Mouse (Mus musculus) heart, postnatal 0 days (tissue): Measurements from ENCODE around the gene Plekhh1. TPM values are rescaled to one million over a fixed set of nuclear protein-coding genes. Genes with fewer than 3 reads are reported as not detected.

Experiments
- ATAC-seq: fragments of 200-750 bp; cut with Nextera tagmentation; 2 replicates; pipeline ENCODE4 v1.8.0; 2017; ENCODE audit warnings: low read depth, moderate number of reproducible peaks, moderate library complexity; ENCODE audit not compliant: insufficient read depth
- DNase-seq: peaks from one replicate; pipeline ENCODE4 v3.0.0-alpha.2; 2016; ENCODE audit warnings: low spot score
- H3K27ac ChIP-seq: fragments of 300-500 bp; sonication (generic); 2 replicates; pipeline ENCODE4 v1.5.1; 2014; ENCODE audit warnings: low read depth, mild to moderate bottlenecking
- H3K27me3 ChIP-seq: fragments of 300-500 bp; sonication (generic); 2 replicates; pipeline ENCODE4 v1.6.1; 2014; ENCODE audit warnings: low read length, mixed read lengths; ENCODE audit not compliant: control insufficient read depth, insufficient read depth
- H3K36me3 ChIP-seq: fragments of 300-500 bp; sonication (generic); replicated peaks from 2 replicates; pipeline ENCODE4 v1.6.1; 2014; ENCODE audit warnings: low read length, mixed read lengths; ENCODE audit not compliant: control insufficient read depth, insufficient read depth
- H3K4me1 ChIP-seq: fragments of 300-500 bp; sonication (generic); 2 replicates; pipeline ENCODE4 v1.6.1; 2014; ENCODE audit warnings: antibody characterized with exemption; ENCODE audit not compliant: control insufficient read depth, insufficient read depth
- H3K4me2 ChIP-seq: fragments of 300-500 bp; sonication (generic); 2 replicates; pipeline ENCODE4 v1.6.1; 2014; ENCODE audit warnings: low read depth, mild to moderate bottlenecking, low read length, moderate library complexity
- H3K4me3 ChIP-seq: fragments of 300-500 bp; sonication (generic); 2 replicates; pipeline ENCODE4 v1.5.1; 2014; ENCODE audit warnings: low read depth, low read length
- H3K9ac ChIP-seq: fragments of 300-500 bp; sonication (generic); replicated peaks from 2 replicates; pipeline ENCODE4 v1.6.1; 2014; ENCODE audit warnings: low read depth, low read length, mixed read lengths
- H3K9me3 ChIP-seq: fragments of 300-500 bp; sonication (generic); replicated peaks from 2 replicates; pipeline ENCODE4 v1.6.1; 2016; ENCODE audit warnings: low read length; ENCODE audit not compliant: control insufficient read depth
- CTCF ChIP-seq: IDR thresholded peaks from 2 replicates; pipeline ENCODE4 v1.5.1; 2016; ENCODE audit warnings: antibody characterized with exemption, control low read depth, low read depth
- EP300 ChIP-seq: IDR thresholded peaks from 2 replicates; pipeline ENCODE4 v1.6.1; 2016; ENCODE audit warnings: antibody characterized with exemption, low read depth
- WGBS: fragments of 180-500 bp; shearing (Covaris S2); extraction: QIAGEN DNeasy Blood & Tissue Kit; methylation state at CpG from one replicate; pipeline ENCODE4 v1.1.7; 2014; 5-methylcytosine and 5-hydroxymethylcytosine counted together
- polyA plus RNA-seq: library from polyadenylated mRNA; unstranded; fragments of >200 nt; fragmentation: Nextera tagmentation; extraction: Ambion mirVana; gene quantifications from 2 replicates; pipeline ENCODE4 v1.2.1, GENCODE M21; 2015
- total RNA-seq: library from RNA; depleted of rRNA; stranded (reverse); fragments of >200 nt; gene quantifications from 2 replicates; pipeline ENCODE4 v1.2.3, GENCODE M21; 2014; ENCODE audit warnings: low replicate concordance

Gene Plekhh1
- total and polyA plus RNA-seq, 2 experiments from 2014 or later: 4.0 to 15.0 TPM

- Histone ChIP-seq H3K4me1 (no peaks in the 10 kb centered on the region), H3K36me3 (no peaks in the 10 kb centered on the region), H3K27me3 (0 out of 2 replicates have a peak, but pooled peaks cover 11% of the 10 kb centered on the region), H3K27ac (no peak overlapping the region), H3K9me3 (no peaks in the 10 kb centered on the region), H3K4me3 (no peak overlapping the region), H3K9ac (no peak overlapping the region), H3K4me2 (no peak overlapping the region)
- DNase-seq (no peak), ATAC-seq (no peak)
- no peak for TF ChIP-seq CTCF
- no peak for TF ChIP-seq EP300
- WGBS: 62% methylated on average over 3 of the region's 3 CpGs
These were observed 74.8 kb downstream of the Plekhh1 start for GRCm38 (mm10) chr12:79103773-79104172.

- Histone ChIP-seq H3K36me3 (no peaks in the 10 kb centered on the region), H3K4me2 (no peak overlapping the region), H3K27me3 (0 out of 2 replicates have a peak, but pooled peaks cover 11% of the 10 kb centered on the region), H3K9ac (no peak overlapping the region), H3K27ac (no peak overlapping the region), H3K9me3 (no peaks in the 10 kb centered on the region), H3K4me3 (no peak overlapping the region), H3K4me1 (no peaks in the 10 kb centered on the region)
- DNase-seq: no peak
- ATAC-seq: no peak
- 81% methylated on average over 2 of the region's 2 CpGs for WGBS
- no peak for TF ChIP-seq CTCF
- no peak for TF ChIP-seq EP300
These were observed 75.6 kb downstream of the Plekhh1 start for GRCm38 (mm10) chr12:79104544-79104943.

GRCm38 (mm10) chr12:79105312-79105711 is 76.3 kb downstream of the Plekhh1 start:
- ATAC-seq: no peak
- no peaks in the 10 kb centered on the region for H3K9me3 ChIP-seq

GRCm38 (mm10) chr12:79118991-79119390 is 90.0 kb downstream of the Plekhh1 start:
- no peaks in the 10 kb centered on the region for H3K9me3 ChIP-seq
- no peaks in the 10 kb centered on the region for H3K36me3 ChIP-seq
- H3K4me2 ChIP-seq: no peak overlapping the region
- ATAC-seq (no peak), DNase-seq (no peak)
- no peak overlapping the region for H3K4me3 ChIP-seq
- WGBS: 83% methylated on average over 4 of the region's 4 CpGs
- no peaks in the 10 kb centered on the region for H3K27me3 ChIP-seq
- H3K27ac ChIP-seq: no peak overlapping the region
- TF ChIP-seq CTCF: no peak
- TF ChIP-seq EP300: no peak
- no peaks in the 10 kb centered on the region for H3K4me1 ChIP-seq
- H3K9ac ChIP-seq: no peak overlapping the region

More at GRCm38 (mm10) chr12:79105312-79105711, 76.3 kb downstream of the Plekhh1 start:
- Histone ChIP-seq H3K4me3 (no peak overlapping the region), H3K9ac (no peak overlapping the region), H3K4me1 (no peaks in the 10 kb centered on the region), H3K27ac (no peak overlapping the region), H3K36me3 (no peaks in the 10 kb centered on the region), H3K4me2 (no peak overlapping the region), H3K27me3 (0 out of 2 replicates have a peak, but pooled peaks cover 4% of the 10 kb centered on the region)
- WGBS: 81% methylated on average over 5 of the region's 5 CpGs
- DNase-seq: no peak
- TF ChIP-seq EP300 (no peak), CTCF (no peak)

GRCm38 (mm10) chr12:79122820-79123219 is 93.9 kb downstream of the Plekhh1 start:
- no peaks in the 10 kb centered on the region for H3K27me3 ChIP-seq
- WGBS: 28% methylated on average over 3 of the region's 3 CpGs
- TF ChIP-seq CTCF (peak; percentile 26; the same call in 1 of the 2 replicates), EP300 (no peak)
- DNase-seq (no peak), ATAC-seq (no peak)
- no peak overlapping the region for H3K27ac ChIP-seq
- H3K9me3 ChIP-seq: no peaks in the 10 kb centered on the region
- no peak overlapping the region for H3K4me2 ChIP-seq
- H3K9ac ChIP-seq: no peak overlapping the region
- H3K4me1 ChIP-seq: no peaks in the 10 kb centered on the region
- no peaks in the 10 kb centered on the region for H3K36me3 ChIP-seq
- H3K4me3 ChIP-seq: no peak overlapping the region
